In the genomic region with DNA sequence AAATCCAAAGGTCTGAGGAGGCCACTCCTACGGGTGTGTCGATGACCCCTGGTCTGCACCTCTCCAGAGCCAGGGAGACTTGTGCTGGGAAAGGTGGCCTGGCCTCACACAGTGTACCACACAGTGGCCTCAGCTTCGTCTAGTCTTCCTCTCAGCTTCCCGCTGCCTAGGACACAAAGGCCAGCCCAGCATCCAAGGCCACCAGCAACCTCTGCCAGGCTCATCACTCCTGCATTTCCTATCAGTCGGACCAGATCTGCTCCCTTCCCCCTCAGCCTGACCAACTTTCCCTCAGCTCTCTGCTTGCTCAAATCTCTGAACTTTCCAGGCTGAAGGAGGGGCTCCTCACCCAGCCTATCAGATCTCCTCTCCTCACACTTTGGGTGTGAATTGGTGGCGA, we compare ENCODE assay signal across 25 mouse cellular contexts.
DNase-seq lines count a peak whose midpoint lies in the region; ATAC-seq lines count a peak whose summit lies in the region.
"Had no signal": no experiment of that assay in that cellular context is flagged by ENCODE, and none has a peak within 500 bp of the region (broad histone marks: within the 10 kb centered on the region; RNA-seq: fewer than 3 reads in every experiment).

No protein-coding gene starts in this region.

- no peak overlapping the region for H3K9ac ChIP-seq in forebrain, embryonic 12.5 days
- H3K9ac ChIP-seq: embryonic facial prominence, embryonic 13.5 days; forebrain, embryonic 13.5 days; hindbrain, embryonic 13.5 days; intestine, embryonic 15.5 days had no signal

- H3K4me3 ChIP-seq in embryonic facial prominence, embryonic 10.5 days = no peak overlapping the region
- H3K4me3 ChIP-seq in forebrain, embryonic 12.5 days (replicated peaks) = no peak overlapping the region
- H3K4me3 ChIP-seq: embryonic facial prominence, embryonic 13.5 days; erythroblast, embryonic 14.5 days; forebrain, embryonic 13.5 days; gastrocnemius, adult 2 months; hindbrain, embryonic 13.5 days; intestine, embryonic 15.5 days had no signal

- no peaks in the 10 kb centered on the region for H3K9me3 ChIP-seq in embryonic facial prominence, embryonic 10.5 days
- H3K9me3 ChIP-seq in forebrain, embryonic 12.5 days = no peaks in the 10 kb centered on the region
- H3K9me3 ChIP-seq: embryonic facial prominence, embryonic 13.5 days; forebrain, embryonic 13.5 days; hindbrain, embryonic 13.5 days; intestine, embryonic 15.5 days had no signal

- no peaks in the 10 kb centered on the region for H3K36me3 ChIP-seq in embryonic facial prominence, embryonic 10.5 days (replicated peaks)
- no peaks in the 10 kb centered on the region for H3K36me3 ChIP-seq in forebrain, embryonic 12.5 days (replicated peaks)
- H3K36me3 ChIP-seq: embryonic facial prominence, embryonic 13.5 days; hindbrain, embryonic 13.5 days; intestine, embryonic 15.5 days had no signal

- peaks cover 35% of the 10 kb centered on the region for H3K27me3 ChIP-seq in embryonic facial prominence, embryonic 10.5 days (replicated peaks; ENCODE audit: low read depth, poor library complexity, severe bottlenecking)
- H3K27me3 ChIP-seq in forebrain, embryonic 12.5 days = peaks cover 42% of the 10 kb centered on the region
- H3K27me3 ChIP-seq: intestine, embryonic 15.5 days had no signal

- intact Hi-C loops in left cerebral cortex, postnatal 10 days (cut with DNase I) = loop anchor here (10.0 kb wide), 1 partner anchor 806 kb away; no protein-coding TSS in a partner anchor

- no peak overlapping the region for H3K4me2 ChIP-seq in forebrain, embryonic 12.5 days
- H3K4me2 ChIP-seq: embryonic facial prominence, embryonic 13.5 days; forebrain, embryonic 13.5 days; heart, embryonic 11.5 days; hindbrain, embryonic 13.5 days; intestine, embryonic 15.5 days had no signal

- DNase-seq in adrenal gland, adult 2 months = peak; percentile 64
- DNase-seq in adrenal gland, adult 18-20 months (ENCODE audit: low spot score in 2 of 2) = no peak
- peak; percentile 42 for DNase-seq in adrenal gland, postnatal 14 days
- DNase-seq in embryonic facial prominence, embryonic 10.5 days (ENCODE audit: low spot score) = no peak
- DNase-seq in naive thymus-derived CD4-positive, alpha-beta T cell, adult 2 months (ENCODE audit: low read depth) = peak; percentile 23
- no peak for DNase-seq in left cerebral cortex, postnatal 10 days (ENCODE audit: extremely low spot score in 1 of 2, low spot score in 2 of 2)
- no peak for DNase-seq in spleen, adult 12 weeks (ENCODE audit: low spot score)
- DNase-seq: cerebellum, adult 11 months; cerebellum, adult 2 months; cerebellum, adult 9-11 months; cerebellum, postnatal 25 days; gastrocnemius, adult 2 months; gastrocnemius, postnatal 14 days; heart, adult 11 months; kidney, adult 11 months had no signal

- WGBS in embryonic facial prominence, embryonic 10.5 days = 74% methylated on average over 6 of the region's 6 CpGs
- WGBS in forebrain, embryonic 12.5 days = 81% methylated on average over 6 of the region's 6 CpGs

- peaks cover 50% of the 10 kb centered on the region for H3K4me1 ChIP-seq in embryonic facial prominence, embryonic 10.5 days
- H3K4me1 ChIP-seq in forebrain, embryonic 12.5 days = peaks cover 22% of the 10 kb centered on the region

- H3K27ac ChIP-seq in embryonic facial prominence, embryonic 10.5 days (replicated peaks) = 0 out of 2 replicates have a peak overlapping the region, but pooled peaks have one; percentile 30
- no peak overlapping the region for H3K27ac ChIP-seq in forebrain, embryonic 12.5 days
- H3K27ac ChIP-seq: embryonic facial prominence, embryonic 13.5 days; forebrain, embryonic 13.5 days; gastrocnemius, adult 2 months; hindbrain, embryonic 13.5 days; intestine, embryonic 15.5 days had no signal

- ATAC-seq in forebrain, embryonic 12.5 days (ENCODE audit: low FRiP score) = no peak
- ATAC-seq: CD4-positive, CD25-positive, alpha-beta regulatory T cell, adult 4 months; forebrain, embryonic 13.5 days; forebrain, embryonic 16.5 days; hindbrain, embryonic 16.5 days; intestine, embryonic 15.5 days had no signal

Comparison
In these comparisons a context has a peak if more than half of its experiments do, and no peak if none do; other contexts are left out.
1. DNase-seq: peak in adrenal gland, adult 2 months (single experiment), adrenal gland, postnatal 14 days (single experiment) and naive thymus-derived CD4-positive, alpha-beta T cell, adult 2 months (single experiment); none in adrenal gland, adult 18-20 months (0 of 2), embryonic facial prominence, embryonic 10.5 days (single experiment), left cerebral cortex, postnatal 10 days (0 of 2) and spleen, adult 12 weeks (single experiment).